Mouse (Mus musculus) MEL (cell line): Measurements from ENCODE around the gene Snx7. TPM values are rescaled to one million over a fixed set of nuclear protein-coding genes. Genes with fewer than 3 reads are reported as not detected.

Experiments used
- DNase-seq: peaks from one replicate; pipeline ENCODE4 v3.0.0; 2011; ENCODE audit warnings: low read depth, low spot score
- H3K27ac ChIP-seq: 2 replicates; pipeline ENCODE4 v1.5.1; 2012; ENCODE audit warnings: low read depth, mild to moderate bottlenecking, control low read depth, low read length, moderate library complexity; ENCODE audit not compliant: control insufficient read depth
- H3K27me3 ChIP-seq, 2 experiments: fragments of 150-350 bp in 1 of 2; sonication (generic) in 1 of 2; 2 replicates each; pipeline ENCODE4 v1.6.1; 2012; ENCODE audit warnings: low read length in 2 of 2, mild to moderate bottlenecking in 2 of 2, improper control_type of control experiment in 1 of 2, moderate library complexity in 1 of 2; ENCODE audit not compliant: insufficient read depth in 2 of 2, control insufficient read depth in 1 of 2
- H3K36me3 ChIP-seq, 2 experiments: 2 replicates each; pipeline ENCODE4 v1.6.1; 2012 to 2014; ENCODE audit warnings: low read length in 2 of 2, improper control_type of control experiment in 1 of 2, inconsistent platforms in 1 of 2, mild to moderate bottlenecking in 1 of 2; ENCODE audit not compliant: insufficient read depth in 2 of 2, control insufficient read depth in 1 of 2
- H3K4me1 ChIP-seq, 2 experiments: fragments of 150-350 bp in 1 of 2; sonication (generic) in 1 of 2; 2 replicates each; pipeline ENCODE4 v1.6.1; 2012; ENCODE audit warnings: low read length in 2 of 2, improper control_type of control experiment in 1 of 2, mild to moderate bottlenecking in 1 of 2; ENCODE audit not compliant: insufficient read depth in 2 of 2, control insufficient read depth in 1 of 2
- H3K4me3 ChIP-seq, 2 experiments: fragments of 150-350 bp in 1 of 2; sonication (generic) in 1 of 2; 2 replicates each; pipeline ENCODE4 v1.5.1; 2012; ENCODE audit warnings: low read depth in 2 of 2, low read length in 2 of 2, mild to moderate bottlenecking in 2 of 2, moderate library complexity in 2 of 2, control low read depth in 1 of 2, improper control_type of control experiment in 1 of 2; ENCODE audit not compliant: control insufficient read depth in 1 of 2, insufficient read depth in 1 of 2
- H3K79me2 ChIP-seq: 2 replicates; pipeline ENCODE4 v1.6.1; 2012; ENCODE audit warnings: mild to moderate bottlenecking, low read length, moderate library complexity; ENCODE audit not compliant: control insufficient read depth, poor library complexity, insufficient read depth
- H3K9ac ChIP-seq: 2 replicates; pipeline ENCODE4 v1.6.1; 2012; ENCODE audit warnings: low read depth, mild to moderate bottlenecking, control low read depth, low read length, moderate library complexity; ENCODE audit not compliant: control insufficient read depth, poor library complexity, severe bottlenecking
- H3K9me3 ChIP-seq: fragments of 150-350 bp; sonication (generic); replicated peaks from 2 replicates; pipeline ENCODE4 v1.6.1; 2012; ENCODE audit warnings: mild to moderate bottlenecking, low read length, improper control_type of control experiment, moderate library complexity; ENCODE audit not compliant: insufficient read depth
- CHD2 ChIP-seq: IDR thresholded peaks from 2 replicates; pipeline ENCODE4 v1.6.1; 2011; ENCODE audit warnings: low read length, improper control_type of control experiment
- ELF1 ChIP-seq: IDR thresholded peaks from 2 replicates; pipeline ENCODE4 v1.6.1; 2014; ENCODE audit warnings: low read depth, mild to moderate bottlenecking, inconsistent platforms, low read length, improper control_type of control experiment, moderate library complexity
- GABPA ChIP-seq: IDR thresholded peaks from 2 replicates; pipeline ENCODE4 v1.6.1; 2012; ENCODE audit warnings: low read depth, mild to moderate bottlenecking, inconsistent platforms, low read length, improper control_type of control experiment, moderate library complexity
- GATA1 ChIP-seq: IDR thresholded peaks from 2 replicates; pipeline ENCODE4 v1.6.1; 2011; ENCODE audit warnings: low read depth, low read length, improper control_type of control experiment
- HCFC1 ChIP-seq: IDR thresholded peaks from 2 replicates; pipeline ENCODE4 v1.6.1; 2012; ENCODE audit warnings: low read depth, mild to moderate bottlenecking, inconsistent platforms, low read length, improper control_type of control experiment, moderate library complexity
- JUND ChIP-seq: IDR thresholded peaks from 2 replicates; pipeline ENCODE4 v1.6.1; 2011; ENCODE audit warnings: low read depth, mild to moderate bottlenecking, improper control_type of control experiment, low read length
- MAFK ChIP-seq: IDR thresholded peaks from 2 replicates; pipeline ENCODE4 v1.6.1; 2011; ENCODE audit warnings: low read depth, mild to moderate bottlenecking, low read length, improper control_type of control experiment, borderline replicate concordance
- MAX ChIP-seq: IDR thresholded peaks from 2 replicates; pipeline ENCODE4 v1.6.1; 2011; ENCODE audit warnings: low read length, improper control_type of control experiment
- MAZ ChIP-seq: IDR thresholded peaks from 2 replicates; pipeline ENCODE4 v1.6.1; 2012; ENCODE audit warnings: low read depth, mild to moderate bottlenecking, inconsistent platforms, low read length, improper control_type of control experiment
- MEF2A ChIP-seq: IDR thresholded peaks from 2 replicates; pipeline ENCODE4 v1.6.1; 2014; ENCODE audit warnings: low read depth, mild to moderate bottlenecking, inconsistent platforms, low read length, improper control_type of control experiment; ENCODE audit not compliant: poor library complexity, insufficient replicate concordance, severe bottlenecking; ENCODE audit errors: extremely low read depth
- MXI1 ChIP-seq: IDR thresholded peaks from 2 replicates; pipeline ENCODE4 v1.6.1; 2011; ENCODE audit warnings: mild to moderate bottlenecking, low read depth, low read length, improper control_type of control experiment
- NELFE ChIP-seq: IDR thresholded peaks from 2 replicates; pipeline ENCODE4 v1.6.1; 2011; ENCODE audit warnings: low read depth, low read length, improper control_type of control experiment
- POLR2AphosphoS5 ChIP-seq: IDR thresholded peaks from 2 replicates; pipeline ENCODE4 v1.6.1; 2012; ENCODE audit warnings: low read depth, borderline replicate concordance, mild to moderate bottlenecking, inconsistent platforms, low read length, moderate library complexity, mixed read lengths
- RAD21 ChIP-seq: IDR thresholded peaks from 2 replicates; pipeline ENCODE4 v1.6.1; 2011; ENCODE audit warnings: mild to moderate bottlenecking, low read depth, low read length, improper control_type of control experiment
- RCOR1 ChIP-seq: IDR thresholded peaks from 2 replicates; pipeline ENCODE4 v1.6.1; 2012; ENCODE audit warnings: low read depth, mild to moderate bottlenecking, inconsistent platforms, low read length, improper control_type of control experiment
- SIN3A ChIP-seq: IDR thresholded peaks from 2 replicates; pipeline ENCODE4 v1.6.1; 2012; ENCODE audit warnings: low read length, improper control_type of control experiment, inconsistent platforms
- SMC3 ChIP-seq: IDR thresholded peaks from 2 replicates; pipeline ENCODE4 v1.6.1; 2011; ENCODE audit warnings: low read depth, low read length, improper control_type of control experiment
- TAL1 ChIP-seq: IDR thresholded peaks from 2 replicates; pipeline ENCODE4 v1.6.1; 2012; ENCODE audit warnings: mild to moderate bottlenecking, inconsistent platforms, low read length, moderate library complexity, mixed read lengths
- TBP ChIP-seq: IDR thresholded peaks from 2 replicates; pipeline ENCODE4 v1.8.0; 2011; ENCODE audit warnings: low read depth, low read length, improper control_type of control experiment
- TCF12 ChIP-seq: IDR thresholded peaks from 2 replicates; pipeline ENCODE4 v1.6.1; 2014; ENCODE audit warnings: low read depth, mild to moderate bottlenecking, inconsistent platforms, low read length, improper control_type of control experiment, moderate library complexity
- USF1 ChIP-seq: IDR thresholded peaks from 2 replicates; pipeline ENCODE4 v1.6.1; 2014; ENCODE audit warnings: low read depth, mild to moderate bottlenecking, inconsistent platforms, low read length, improper control_type of control experiment, moderate library complexity
- ZC3H11A ChIP-seq: IDR thresholded peaks from 2 replicates; pipeline ENCODE4 v1.6.1; 2012; ENCODE audit warnings: low read depth, mild to moderate bottlenecking, inconsistent platforms, low read length, improper control_type of control experiment
- ZKSCAN1 ChIP-seq: IDR thresholded peaks from 2 replicates; pipeline ENCODE4 v1.6.1; 2012; ENCODE audit warnings: low read depth, mild to moderate bottlenecking, inconsistent platforms, low read length, improper control_type of control experiment, moderate library complexity
- ZNF384 ChIP-seq: IDR thresholded peaks from 2 replicates; pipeline ENCODE4 v1.6.1; 2012; ENCODE audit warnings: low read depth, mild to moderate bottlenecking, inconsistent platforms, low read length, improper control_type of control experiment
- polyA plus RNA-seq, 2 experiments: library from polyadenylated mRNA; stranded (reverse) in 1 of 2; unstranded in 1 of 2; fragments of >175 nt in 1 of 2; fragments of >200 nt in 1 of 2; gene quantifications; 2 replicates each; pipeline versions ENCODE4 v1.2.1 to v1.2.4; 2012; ENCODE audit warnings: low replicate concordance in 2 of 2, low read depth in 1 of 2; ENCODE audit not compliant: insufficient read length in 2 of 2, insufficient read depth in 1 of 2, missing spikeins in 1 of 2
- total RNA-seq: library from RNA; depleted of rRNA; stranded (reverse); fragments of 300-350 nt; gene quantifications from 2 replicates; pipeline ENCODE4 v1.2.3, GENCODE M21; 2012

Snx7 gene
- total and polyA plus RNA-seq, 3 experiments, result not detected

DNA sequence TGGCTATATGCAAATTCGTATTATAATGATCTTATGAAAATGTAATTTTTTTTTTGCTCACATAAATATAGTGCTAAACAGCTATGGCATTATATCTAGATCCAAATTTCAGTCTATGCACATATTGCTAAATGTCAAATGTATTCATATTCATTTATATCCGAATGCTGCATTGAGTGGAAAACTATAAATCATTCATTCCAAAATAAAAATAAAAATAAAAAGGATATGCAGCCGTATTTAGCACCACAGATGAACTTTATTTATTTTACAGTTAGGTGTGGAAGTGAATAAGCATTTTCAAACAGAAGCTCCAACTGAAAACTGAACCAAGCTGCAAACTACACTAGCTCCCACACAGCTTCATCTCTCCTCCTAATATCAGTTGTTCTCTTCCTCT, 45.5 kb downstream of the Snx7 start:
- Histone ChIP-seq H3K36me3 (no peaks in the 10 kb centered on the region), H3K27me3 (no peaks in the 10 kb centered on the region), H3K9me3 (no peaks in the 10 kb centered on the region), H3K79me2 (no peaks in the 10 kb centered on the region), H3K4me3 (no peak overlapping the region), H3K4me1 (no peaks in the 10 kb centered on the region), H3K9ac (no peak overlapping the region), H3K27ac (no peak overlapping the region)
- DNase-seq, result no peak
- TF ChIP-seq USF1, result no peak
- no peak for TF ChIP-seq SIN3A
- no peak for TF ChIP-seq ZNF384
- no peak for TF ChIP-seq TAL1
- TF ChIP-seq CHD2, result no peak
- TF ChIP-seq ZKSCAN1, result no peak
- no peak for TF ChIP-seq TBP
- no peak for TF ChIP-seq MXI1
- no peak for TF ChIP-seq MEF2A
- TF ChIP-seq RAD21, result no peak
- no peak for TF ChIP-seq TCF12
- no peak for TF ChIP-seq NELFE
- TF ChIP-seq GABPA, result no peak
- TF ChIP-seq RCOR1, result no peak
- no peak for TF ChIP-seq POLR2AphosphoS5
- TF ChIP-seq ELF1, result no peak
- no peak for TF ChIP-seq ZC3H11A
- no peak for TF ChIP-seq MAFK
- no peak for TF ChIP-seq JUND

DNA sequence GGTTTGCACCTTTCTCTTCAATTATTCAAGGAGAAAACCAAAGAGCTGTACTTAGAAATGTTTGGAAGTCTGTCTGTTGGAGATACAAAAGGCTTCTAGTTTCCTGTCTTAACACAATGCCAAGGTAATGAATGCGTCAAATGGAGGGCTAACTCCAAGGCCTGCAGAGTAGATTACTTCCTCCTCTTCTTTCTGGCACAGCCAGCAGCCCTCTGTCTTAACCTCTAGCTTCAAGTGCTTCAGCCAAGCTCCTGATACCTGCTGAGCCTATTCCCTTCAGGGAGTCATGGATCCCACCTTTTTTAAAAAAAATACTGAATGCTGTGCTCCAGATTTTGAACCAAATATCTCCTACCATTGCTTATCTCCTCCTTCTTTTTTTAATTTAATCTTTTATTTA, 51.1 kb downstream of the Snx7 start:
- no peaks in the 10 kb centered on the region for H3K9me3 ChIP-seq
- TF ChIP-seq GATA1 (no peak), SIN3A (no peak), USF1 (no peak), MAX (no peak), MAFK (no peak), SMC3 (no peak), MAZ (no peak), HCFC1 (no peak)
- no peak overlapping the region for H3K9ac ChIP-seq
- no peaks in the 10 kb centered on the region for H3K79me2 ChIP-seq
- H3K36me3 ChIP-seq, result no peaks in the 10 kb centered on the region
- no peaks in the 10 kb centered on the region for H3K4me1 ChIP-seq
- no peaks in the 10 kb centered on the region for H3K27me3 ChIP-seq
- H3K27ac ChIP-seq, result no peak overlapping the region
- H3K4me3 ChIP-seq, result no peak overlapping the region
- DNase-seq, result no peak
